Mouse (Mus musculus) liver, embryonic 14.5 days (tissue): ENCODE measurements around the gene Carhsp1. TPM values are rescaled to one million over a fixed set of nuclear protein-coding genes. Genes with fewer than 3 reads are reported as not detected.
A peak's percentile ranks its signal among the peaks of the same experiment; 100 is the strongest.

Source experiments
- ATAC-seq: fragments of 200-750 bp; cut with Nextera tagmentation; 2 replicates; pipeline ENCODE4 v1.8.0; 2017; ENCODE audit warnings: moderate number of reproducible peaks, mild to moderate bottlenecking, moderate library complexity; ENCODE audit not compliant: insufficient read depth
- DNase-seq, 3 experiments: peaks; one replicate each; pipeline ENCODE4 v3.0.0-alpha.2; 2012 to 2013; ENCODE audit warnings: low read depth in 3 of 3, low spot score in 3 of 3
- H3K27ac ChIP-seq: fragments of 300-500 bp; sonication (generic); 2 replicates; pipeline ENCODE4 v1.5.1; 2014; ENCODE audit warnings: moderate library complexity, mild to moderate bottlenecking, control low read depth, inconsistent platforms
- H3K27me3 ChIP-seq: fragments of 300-500 bp; sonication (generic); 2 replicates; pipeline ENCODE4 v1.6.1; 2014; ENCODE audit warnings: mild to moderate bottlenecking, low read length, moderate library complexity; ENCODE audit not compliant: control insufficient read depth, insufficient read depth
- H3K36me3 ChIP-seq: fragments of 300-500 bp; sonication (generic); replicated peaks from 2 replicates; pipeline ENCODE4 v1.6.1; 2014; ENCODE audit warnings: low read depth; ENCODE audit not compliant: control insufficient read depth, insufficient read depth
- H3K4me1 ChIP-seq, 2 experiments: fragments of 200-500 bp in 1 of 2; fragments of 300-500 bp in 1 of 2; sonication (generic) in 1 of 2; replicated peaks; 2 replicates each; pipeline ENCODE4 v1.6.1; 2012 to 2014; ENCODE audit warnings: antibody characterized with exemption in 1 of 2, inconsistent platforms in 1 of 2, low read length in 1 of 2; ENCODE audit not compliant: control insufficient read depth in 2 of 2, insufficient read depth in 2 of 2
- H3K4me2 ChIP-seq: fragments of 300-500 bp; sonication (generic); 2 replicates; pipeline ENCODE4 v1.6.1; 2014; ENCODE audit warnings: low read depth, mild to moderate bottlenecking, control low read depth, moderate library complexity
- H3K4me3 ChIP-seq, 2 experiments: fragments of 200-500 bp in 1 of 2; fragments of 300-500 bp in 1 of 2; sonication (generic) in 1 of 2; 2 replicates each; pipeline ENCODE4 v1.5.1; 2012 to 2014; ENCODE audit warnings: low read depth in 2 of 2, low read length in 2 of 2, mild to moderate bottlenecking in 2 of 2, control low read depth in 1 of 2, inconsistent platforms in 1 of 2, moderate library complexity in 1 of 2; ENCODE audit not compliant: insufficient read depth in 1 of 2
- H3K9ac ChIP-seq: fragments of 300-500 bp; sonication (generic); replicated peaks from 2 replicates; pipeline ENCODE4 v1.6.1; 2014; ENCODE audit warnings: mild to moderate bottlenecking, control low read depth, moderate library complexity
- H3K9me3 ChIP-seq: fragments of 300-500 bp; sonication (generic); 2 replicates; pipeline ENCODE4 v1.6.1; 2016; ENCODE audit warnings: low read length, mixed read lengths; ENCODE audit not compliant: control insufficient read depth
- CTCF ChIP-seq: IDR thresholded peaks from 2 replicates; pipeline ENCODE4 v1.5.1; 2016; ENCODE audit warnings: antibody characterized with exemption, low read depth, control low read depth
- EP300 ChIP-seq: IDR thresholded peaks from 2 replicates; pipeline ENCODE4 v1.6.1; 2016; ENCODE audit warnings: antibody characterized with exemption, low read depth
- WGBS: fragments of 180-500 bp; shearing (Covaris S2); extraction: QIAGEN DNeasy Blood & Tissue Kit; methylation state at CpG from one replicate; pipeline ENCODE4 v1.1.7; 2014; ENCODE audit not compliant: insufficient replicate concordance; 5-methylcytosine and 5-hydroxymethylcytosine counted together
- polyA plus RNA-seq, 2 experiments: library from polyadenylated mRNA; depleted of rRNA in 1 of 2; stranded (reverse) in 1 of 2; unstranded in 1 of 2; fragments of >200 nt; fragmentation: Nextera tagmentation in 1 of 2; extraction: Ambion mirVana in 1 of 2; gene quantifications; 2 replicates each; pipeline versions ENCODE4 v1.2.1 to v1.2.3; 2012 to 2014

The Carhsp1 gene
- polyA plus RNA-seq, 2 experiments = 31.3 to 38.7 TPM

DNA sequence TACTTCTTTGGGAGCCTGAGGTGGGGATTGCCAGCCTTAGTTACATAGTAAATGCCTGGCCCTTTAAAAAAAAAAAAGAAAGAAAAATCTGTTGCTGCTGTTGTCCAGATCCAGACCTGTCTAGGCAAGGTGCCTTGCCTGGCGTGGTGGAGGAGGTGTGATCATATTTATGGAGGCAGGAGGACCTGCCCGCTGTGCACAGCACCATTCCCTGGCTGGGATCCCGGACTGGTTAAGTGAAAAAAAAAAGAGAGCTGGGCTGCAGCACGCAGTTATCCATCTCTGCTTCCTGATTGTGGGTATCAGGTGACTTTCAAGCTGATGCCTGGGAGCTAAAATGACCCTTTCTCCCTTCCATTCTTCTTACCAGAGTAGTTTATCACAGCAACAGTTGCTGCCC is 13.1 kb upstream of the Carhsp1 start:
- Histone ChIP-seq H3K4me3 (no peak overlapping the region), H3K36me3 (peaks cover 34% of the 10 kb centered on the region), H3K4me2 (no peak overlapping the region), H3K4me1 (peaks cover 42 to 45% of the 10 kb centered on the region in 2 experiments), H3K27me3 (no peaks in the 10 kb centered on the region), H3K9me3 (no peaks in the 10 kb centered on the region), H3K9ac (peak overlapping the region; percentile 80; the same call in 1 of the 2 replicates), H3K27ac (peak overlapping the region; percentile 91)
- TF ChIP-seq CTCF = no peak
- TF ChIP-seq EP300 = no peak
- DNase-seq = no peak
- 74% methylated on average over 4 of the region's 4 CpGs for WGBS
- no peak for ATAC-seq

DNA sequence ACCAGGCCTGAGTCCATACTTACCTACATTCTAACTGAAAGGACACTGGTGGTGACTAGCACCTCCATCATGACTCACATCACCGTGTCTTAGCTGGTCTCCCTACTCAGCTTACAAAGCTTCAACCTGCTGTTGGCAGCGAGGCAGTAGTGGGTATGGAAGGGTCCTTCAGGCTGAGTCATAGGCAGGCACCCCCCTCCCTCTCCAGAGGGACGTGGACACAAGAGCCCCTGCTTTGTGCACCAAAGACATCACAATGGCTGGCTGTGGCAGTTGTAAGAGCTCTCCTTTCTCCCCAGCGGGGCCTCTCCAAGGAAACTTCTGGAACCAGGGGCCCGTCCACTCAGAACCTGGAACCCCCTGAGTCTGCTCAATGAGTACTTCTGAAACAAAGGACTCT is 8.5 kb upstream of the Carhsp1 start, which contains the start of gene Gm5767:
TSS of gene Gm5767 (plus strand) at position 301 of the 400 bp plus-strand sequence.
- TF ChIP-seq CTCF = no peak
- no peak for TF ChIP-seq EP300
- Histone ChIP-seq H3K9me3 (no peaks in the 10 kb centered on the region), H3K4me1 (peaks cover 41 to 49% of the 10 kb centered on the region in 2 experiments), H3K9ac (no peak within 1 kb of the TSS; the same call in 1 of the 2 replicates), H3K27me3 (no peaks in the 10 kb centered on the region), H3K27ac (peak within 1 kb of the TSS; percentile 98), H3K4me2 (no peak within 1 kb of the TSS), H3K4me3 (no peak within 1 kb of the TSS), H3K36me3 (peaks cover 1% of the 10 kb centered on the region)
- DNase-seq (no peak), ATAC-seq (no peak)
- WGBS = 83% methylated on average over 5 of the region's 5 CpGs

DNA sequence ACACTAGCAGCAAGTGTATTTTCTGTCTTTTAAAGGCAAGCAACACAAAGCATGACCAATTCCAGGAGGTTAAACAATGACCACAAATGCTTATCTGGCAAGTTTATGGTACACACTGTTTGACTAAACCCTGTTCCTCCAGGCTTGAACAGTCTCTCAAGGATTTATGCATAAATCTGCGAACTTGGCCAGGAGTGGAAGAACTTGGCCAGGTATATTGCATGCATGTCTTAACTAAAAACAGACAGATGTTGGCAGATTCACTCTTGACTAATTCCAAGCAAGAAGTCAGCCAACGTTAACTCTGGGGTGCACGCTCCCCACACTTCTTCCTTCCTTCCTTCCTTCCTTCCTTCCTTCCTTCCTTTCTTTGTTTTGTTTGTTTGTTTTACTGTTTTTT is 7.8 kb upstream of the Carhsp1 start:
- no peak for TF ChIP-seq CTCF
- no peak for DNase-seq
- H3K9ac ChIP-seq = no peak overlapping the region; the same call in 1 of the 2 replicates
- no peak for ATAC-seq
- 63% methylated on average over 3 of the region's 3 CpGs for WGBS
- H3K27ac ChIP-seq = peak overlapping the region; percentile 98
- H3K27me3 ChIP-seq = no peaks in the 10 kb centered on the region
- no peaks in the 10 kb centered on the region for H3K9me3 ChIP-seq
- H3K36me3 ChIP-seq = no peaks in the 10 kb centered on the region; the same call in 1 of the 2 replicates
- no peak overlapping the region for H3K4me3 ChIP-seq
- H3K4me1 ChIP-seq = peaks cover 45 to 50% of the 10 kb centered on the region in 2 experiments
- H3K4me2 ChIP-seq = no peak overlapping the region

DNA sequence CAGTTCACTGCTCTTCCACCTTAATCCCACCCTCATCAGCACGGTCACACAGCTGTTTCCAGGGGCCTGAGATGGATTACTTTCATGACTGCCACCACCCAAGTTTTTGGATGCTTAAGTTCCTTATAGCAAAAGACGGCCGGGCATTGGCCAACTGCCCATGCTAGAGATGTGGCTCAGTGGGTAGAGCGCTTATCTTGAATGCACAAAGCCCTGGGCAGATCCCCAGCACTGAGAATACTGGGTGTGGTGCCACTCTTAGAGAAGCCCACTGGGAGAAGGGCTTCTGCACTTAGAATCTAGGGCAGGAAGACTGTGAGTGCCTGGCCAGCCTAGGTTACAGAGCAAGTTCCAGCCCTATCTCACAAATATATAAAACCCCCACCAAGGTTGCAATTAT is 6.7 kb upstream of the Carhsp1 start:
- peak; percentile 29 for ATAC-seq
- Histone ChIP-seq H3K9ac (peak overlapping the region; percentile 55), H3K4me3 (no peak overlapping the region), H3K4me1 (peaks cover 54 to 61% of the 10 kb centered on the region in 2 experiments), H3K36me3 (no peaks in the 10 kb centered on the region), H3K9me3 (no peaks in the 10 kb centered on the region), H3K27ac (peak overlapping the region; percentile 98), H3K27me3 (no peaks in the 10 kb centered on the region), H3K4me2 (peak overlapping the region; percentile 46)
- TF ChIP-seq CTCF = no peak
- peak; percentile 43; the same call in 1 of the 2 replicates for TF ChIP-seq EP300
- DNase-seq = peak; percentile 57 to 59 (median 59)
- WGBS = 39% methylated on average over 4 of the region's 4 CpGs

DNA sequence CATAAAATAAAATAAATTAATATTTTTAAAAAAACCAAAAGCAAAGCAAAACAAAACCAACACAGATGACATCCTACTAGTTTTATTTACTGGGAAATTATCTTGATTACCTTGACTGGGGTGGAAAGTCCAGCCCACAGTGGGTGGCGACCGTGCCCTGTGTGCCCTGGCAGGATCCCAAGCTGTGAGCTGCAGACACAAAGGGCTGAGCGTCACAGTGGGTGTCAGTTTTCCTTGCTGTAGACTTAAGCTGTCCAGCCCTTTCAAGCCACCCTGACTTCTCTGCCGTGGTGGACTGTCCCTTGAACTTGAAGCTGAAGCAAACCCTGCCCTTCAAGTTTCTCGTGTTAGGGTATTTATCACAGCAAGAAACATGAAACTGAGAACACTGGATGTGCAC is 6.1 kb upstream of the Carhsp1 start:
- no peaks in the 10 kb centered on the region for H3K9me3 ChIP-seq
- no peak for ATAC-seq
- H3K36me3 ChIP-seq = no peaks in the 10 kb centered on the region
- peaks cover 60 to 66% of the 10 kb centered on the region in 2 experiments for H3K4me1 ChIP-seq
- no peak for DNase-seq
- no peak overlapping the region for H3K4me3 ChIP-seq
- 46% methylated on average over 5 of the region's 5 CpGs for WGBS
- H3K27ac ChIP-seq = peak overlapping the region; percentile 98
- H3K9ac ChIP-seq = peak overlapping the region; percentile 55
- TF ChIP-seq CTCF = no peak
- no peak for TF ChIP-seq EP300
- H3K27me3 ChIP-seq = no peaks in the 10 kb centered on the region
- peak overlapping the region; percentile 46 for H3K4me2 ChIP-seq
